Comparison of ENCODE assay signal across 27 mouse cellular contexts in the genomic region with DNA sequence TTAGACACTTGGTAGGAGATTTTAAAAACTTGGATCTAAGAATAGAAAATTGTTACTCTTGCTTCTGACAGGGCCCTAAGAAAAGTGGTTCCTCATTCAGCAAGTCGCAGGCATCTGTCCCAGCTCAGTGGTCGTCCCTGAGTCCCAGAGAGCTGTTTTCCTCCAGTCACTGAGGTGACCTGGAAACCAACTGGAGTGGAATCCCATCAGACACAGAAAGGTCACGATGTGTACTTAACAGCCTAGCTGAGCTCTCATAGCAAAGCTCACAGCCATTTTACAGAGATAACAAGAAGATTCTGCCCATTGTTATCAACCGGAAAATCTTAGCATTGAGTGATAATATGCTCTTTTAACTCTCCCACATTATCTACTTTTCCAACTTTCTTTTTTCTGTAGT.
"Had no signal": no experiment of that assay in that cellular context is flagged by ENCODE, and none has a peak within 500 bp of the region (broad histone marks: within the 10 kb centered on the region; RNA-seq: fewer than 3 reads in every experiment).

No protein-coding gene starts in this region.

- ATAC-seq: forebrain, embryonic 13.5 days; forebrain, embryonic 14.5 days; forebrain, embryonic 15.5 days; forebrain, embryonic 16.5 days; forebrain, postnatal 0 days had no signal

- H3K9ac ChIP-seq: embryonic facial prominence, embryonic 12.5 days; embryonic facial prominence, embryonic 13.5 days; embryonic facial prominence, embryonic 15.5 days; forebrain, embryonic 12.5 days; forebrain, embryonic 13.5 days; forebrain, embryonic 15.5 days; forebrain, postnatal 0 days had no signal

- H3K36me3 ChIP-seq: embryonic facial prominence, embryonic 12.5 days; embryonic facial prominence, embryonic 13.5 days; embryonic facial prominence, embryonic 15.5 days; forebrain, embryonic 10.5 days; forebrain, embryonic 12.5 days; forebrain, embryonic 15.5 days had no signal

- H3K4me1 ChIP-seq: embryonic facial prominence, embryonic 12.5 days; embryonic facial prominence, embryonic 13.5 days; embryonic facial prominence, embryonic 15.5 days; forebrain, embryonic 10.5 days; forebrain, embryonic 12.5 days; forebrain, embryonic 13.5 days; forebrain, embryonic 15.5 days had no signal

- H3K27me3 ChIP-seq: embryonic facial prominence, embryonic 12.5 days; embryonic facial prominence, embryonic 13.5 days; embryonic facial prominence, embryonic 15.5 days; forebrain, embryonic 12.5 days; forebrain, embryonic 13.5 days; forebrain, embryonic 15.5 days had no signal

- H3K9me3 ChIP-seq: embryonic facial prominence, embryonic 12.5 days; embryonic facial prominence, embryonic 13.5 days; embryonic facial prominence, embryonic 15.5 days; forebrain, embryonic 10.5 days; forebrain, embryonic 12.5 days; forebrain, embryonic 13.5 days; forebrain, embryonic 15.5 days had no signal

- DNase-seq: cerebellum, adult 2 months; cerebellum, adult 8-10 months; cerebellum, adult 9-10 months; cerebellum, adult 9-11 months; cerebellum, postnatal 14 days; cerebellum, postnatal 25 days; cerebellum, postnatal 36 days; embryo, embryonic 11 days; forebrain, postnatal 0 days; gastrocnemius, adult 2 months; gastrocnemius, postnatal 10 days; gastrocnemius, postnatal 14 days; gastrocnemius, postnatal 25 days; gastrocnemius, postnatal 36 days; heart, adult 11 months; heart, adult 18-20 months; heart, adult 2 months had no signal

- H3K27ac ChIP-seq: embryonic facial prominence, embryonic 12.5 days; embryonic facial prominence, embryonic 13.5 days; embryonic facial prominence, embryonic 15.5 days; forebrain, embryonic 10.5 days; forebrain, embryonic 12.5 days; forebrain, embryonic 13.5 days; forebrain, embryonic 15.5 days; gastrocnemius, adult 2 months; heart, adult 2 months had no signal

- H3K4me3 ChIP-seq: embryonic facial prominence, embryonic 12.5 days; embryonic facial prominence, embryonic 13.5 days; embryonic facial prominence, embryonic 15.5 days; erythroblast, embryonic 14.5 days; forebrain, embryonic 10.5 days; forebrain, embryonic 12.5 days; forebrain, embryonic 13.5 days; forebrain, embryonic 15.5 days; gastrocnemius, adult 2 months; heart, adult 2 months had no signal

- H3K4me2 ChIP-seq: embryonic facial prominence, embryonic 12.5 days; embryonic facial prominence, embryonic 13.5 days; embryonic facial prominence, embryonic 15.5 days; forebrain, embryonic 12.5 days; forebrain, embryonic 13.5 days; forebrain, embryonic 15.5 days had no signal
